Mouse (Mus musculus): ENCODE data around the gene Lhx2. TPM values are rescaled to one million over a fixed set of nuclear protein-coding genes. Genes with fewer than 3 reads are reported as not detected.

The Lhx2 gene
- total RNA-seq (2014; rRNA removed) (77.5 and 90.1 TPM in 2 replicates), polyA plus RNA-seq (2015; fragmentation: Nextera tagmentation; extraction: Ambion mirVana) (22.1 and 23.8 TPM in 2 replicates)

DNA sequence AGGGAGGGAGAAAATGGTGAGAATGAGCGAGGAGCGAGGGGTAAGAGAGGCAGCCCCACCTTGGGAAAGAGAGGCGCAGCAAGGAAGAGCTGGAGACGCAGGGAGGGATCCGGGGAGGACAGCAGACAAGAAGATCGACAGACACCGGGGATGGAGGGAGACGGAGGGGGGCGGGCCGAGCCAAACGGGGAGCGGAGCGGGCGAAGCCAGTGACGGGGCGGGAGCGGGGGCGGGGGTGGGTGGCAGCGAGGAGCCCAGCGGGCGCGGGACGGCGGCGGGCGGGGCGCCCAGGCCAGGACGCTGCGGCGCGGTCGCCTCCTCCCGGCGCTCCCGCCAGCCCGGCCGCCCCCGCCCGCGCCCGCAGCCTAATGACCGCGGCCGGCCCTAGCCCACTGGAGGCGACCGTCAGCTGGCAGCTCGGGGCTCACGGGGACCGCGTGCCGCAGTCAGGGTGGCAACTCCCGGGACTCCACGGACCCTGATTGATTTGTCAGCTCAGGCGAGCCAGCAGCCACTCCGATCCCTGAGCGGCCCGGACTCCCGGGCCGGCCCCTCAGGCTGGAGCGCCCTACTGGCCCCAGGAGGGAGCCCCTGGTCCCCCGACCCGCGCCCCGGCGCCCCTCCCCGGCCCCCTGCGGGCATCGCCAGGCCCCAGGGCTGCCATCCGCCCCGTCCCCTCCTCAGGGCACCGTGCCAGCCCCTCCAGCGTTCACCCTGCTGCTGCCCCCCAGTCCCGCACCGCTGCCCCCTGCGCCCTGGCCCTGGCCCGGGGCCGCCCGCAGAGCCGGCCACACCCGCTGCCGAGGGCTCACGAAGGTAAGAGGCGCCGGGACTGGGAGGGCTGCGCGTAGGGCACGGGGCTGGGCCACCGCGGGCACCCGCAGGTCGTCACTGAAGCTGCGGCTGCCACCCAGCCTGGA, at the start of gene Lhx2:
Gene Lhx2, plus strand, starts transcription at position 292 of the 920 bp plus-strand sequence.
- DNase-seq (ENCODE audit: low spot score) (no peak), ATAC-seq (ENCODE audit: low FRiP score) (peak; percentile 52; the same call in 1 of the 2 replicates)
- TF ChIP-seq CTCF (IDR thresholded peaks at IDR 0.05) = no peak
- Histone ChIP-seq H3K27ac (ENCODE audit: low read depth, low read length) (peak within 1 kb of the TSS; percentile 87), H3K4me2 (ENCODE audit: low read depth, low read length, poor library complexity, severe bottlenecking) (peak within 1 kb of the TSS; percentile 77), H3K27me3 (ENCODE audit: insufficient read depth, low read length) (peaks cover 34% of the 10 kb centered on the region), H3K9me3 (ENCODE audit: low read length) (no peaks in the 10 kb centered on the region), H3K4me3 (ENCODE audit: low read depth, low read length) (peak within 1 kb of the TSS; percentile 58), H3K9ac (replicated peaks; ENCODE audit: low read length, poor library complexity, severe bottlenecking) (peak within 1 kb of the TSS; percentile 77), H3K36me3 (ENCODE audit: insufficient read depth, low read length) (no peaks in the 10 kb centered on the region), H3K4me1 (ENCODE audit: insufficient read depth, low read length) (no peaks in the 10 kb centered on the region)
- under 1% methylated on average over 51 of the region's 92 CpGs for WGBS

DNA sequence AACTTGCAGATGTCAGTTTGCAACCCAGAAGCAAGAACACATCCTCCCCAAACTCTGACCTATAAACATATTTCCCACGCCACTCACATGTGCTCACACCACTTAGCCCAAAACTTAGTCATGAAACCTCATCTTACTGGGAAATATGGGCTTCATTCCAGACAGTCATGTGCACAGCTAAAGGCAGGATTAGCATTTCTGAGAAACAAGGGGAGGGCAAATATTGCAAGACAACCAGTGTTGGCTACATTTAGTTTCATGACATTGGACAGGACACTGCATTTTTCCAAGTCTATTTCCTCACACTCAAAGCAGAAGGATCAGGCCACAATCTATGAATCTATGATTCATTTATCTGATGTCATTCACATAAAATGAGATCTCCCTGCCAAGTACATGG, 47.6 kb upstream of the Lhx2 start:
- DNase-seq (ENCODE audit: low spot score) (no peak), ATAC-seq (ENCODE audit: low FRiP score) (no peak)
- no peak for TF ChIP-seq CTCF (IDR thresholded peaks at IDR 0.05)
- Histone ChIP-seq H3K4me2 (ENCODE audit: low read depth, low read length, poor library complexity, severe bottlenecking) (no peak overlapping the region), H3K36me3 (ENCODE audit: insufficient read depth, low read length) (no peaks in the 10 kb centered on the region), H3K4me1 (ENCODE audit: insufficient read depth, low read length) (no peaks in the 10 kb centered on the region), H3K27me3 (ENCODE audit: insufficient read depth, low read length) (no peaks in the 10 kb centered on the region), H3K4me3 (ENCODE audit: low read depth, low read length) (no peak overlapping the region), H3K27ac (ENCODE audit: low read depth, low read length) (no peak overlapping the region), H3K9ac (replicated peaks; ENCODE audit: low read length, poor library complexity, severe bottlenecking) (no peak overlapping the region), H3K9me3 (ENCODE audit: low read length) (no peaks in the 10 kb centered on the region)
- WGBS = 98% methylated on average over 1 of the region's 1 CpGs

DNA sequence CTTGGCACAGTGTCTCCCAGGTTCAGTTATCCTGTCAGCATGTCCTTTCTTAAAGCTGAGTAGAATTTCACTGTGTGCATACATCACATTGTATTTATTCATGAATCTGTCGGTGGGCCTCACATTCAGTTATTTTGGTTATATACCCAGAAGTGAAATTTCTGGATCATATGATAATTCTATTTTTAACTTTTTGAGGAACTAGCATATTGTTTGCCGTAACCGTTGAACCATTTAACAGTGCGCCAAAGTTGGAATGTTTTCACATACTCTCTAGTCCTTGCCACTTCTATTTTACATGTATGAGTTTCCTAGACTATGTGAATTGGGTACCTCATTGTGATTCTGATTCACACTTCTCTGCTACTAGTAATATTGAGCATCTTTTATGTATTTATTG, 43.1 kb upstream of the Lhx2 start:
- Histone ChIP-seq H3K9me3 (ENCODE audit: low read length) (no peaks in the 10 kb centered on the region), H3K4me1 (ENCODE audit: insufficient read depth, low read length) (no peaks in the 10 kb centered on the region), H3K27ac (ENCODE audit: low read depth, low read length) (no peak overlapping the region), H3K4me3 (ENCODE audit: low read depth, low read length) (no peak overlapping the region), H3K27me3 (ENCODE audit: insufficient read depth, low read length) (no peaks in the 10 kb centered on the region), H3K36me3 (ENCODE audit: insufficient read depth, low read length) (no peaks in the 10 kb centered on the region), H3K9ac (replicated peaks; ENCODE audit: low read length, poor library complexity, severe bottlenecking) (no peak overlapping the region), H3K4me2 (ENCODE audit: low read depth, low read length, poor library complexity, severe bottlenecking) (no peak overlapping the region)
- no peak for ATAC-seq (ENCODE audit: low FRiP score)
- no peak for DNase-seq (ENCODE audit: low spot score)
- no peak for TF ChIP-seq CTCF (IDR thresholded peaks at IDR 0.05)
- 86% methylated on average over 4 of the region's 4 CpGs for WGBS

DNA sequence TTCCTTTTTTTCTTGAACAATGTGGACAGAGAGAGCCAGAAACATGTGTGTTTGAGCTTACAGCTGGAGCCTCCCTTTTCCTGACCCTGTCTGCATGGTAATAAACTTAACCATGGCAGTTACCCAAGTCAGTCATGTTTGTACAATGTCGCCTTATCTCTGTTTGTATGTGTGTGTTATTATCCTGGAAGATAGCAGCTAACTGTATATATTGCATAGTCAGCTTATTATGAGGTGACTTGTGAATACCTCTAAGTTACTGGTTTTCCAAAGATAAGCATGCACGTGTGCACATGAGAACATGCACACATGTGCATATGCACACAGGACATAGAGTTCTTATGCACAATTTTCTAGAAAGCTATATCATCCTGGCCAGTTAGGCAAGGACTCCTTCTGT, 38.1 kb upstream of the Lhx2 start:
- no peaks in the 10 kb centered on the region for H3K9me3 ChIP-seq (ENCODE audit: low read length)
- ATAC-seq (ENCODE audit: low FRiP score) = no peak
- no peak for DNase-seq (ENCODE audit: low spot score)
- no peak overlapping the region for H3K27ac ChIP-seq (ENCODE audit: low read depth, low read length)
- H3K27me3 ChIP-seq (ENCODE audit: insufficient read depth, low read length) = no peaks in the 10 kb centered on the region
- WGBS = 94% methylated on average over 2 of the region's 2 CpGs
- H3K4me2 ChIP-seq (ENCODE audit: low read depth, low read length, poor library complexity, severe bottlenecking) = no peak overlapping the region
- no peaks in the 10 kb centered on the region for H3K36me3 ChIP-seq (ENCODE audit: insufficient read depth, low read length)
- H3K4me3 ChIP-seq (ENCODE audit: low read depth, low read length) = no peak overlapping the region
- no peaks in the 10 kb centered on the region for H3K4me1 ChIP-seq (ENCODE audit: insufficient read depth, low read length)
- no peak overlapping the region for H3K9ac ChIP-seq (replicated peaks; ENCODE audit: low read length, poor library complexity, severe bottlenecking)
- TF ChIP-seq CTCF (IDR thresholded peaks at IDR 0.05) = no peak

DNA sequence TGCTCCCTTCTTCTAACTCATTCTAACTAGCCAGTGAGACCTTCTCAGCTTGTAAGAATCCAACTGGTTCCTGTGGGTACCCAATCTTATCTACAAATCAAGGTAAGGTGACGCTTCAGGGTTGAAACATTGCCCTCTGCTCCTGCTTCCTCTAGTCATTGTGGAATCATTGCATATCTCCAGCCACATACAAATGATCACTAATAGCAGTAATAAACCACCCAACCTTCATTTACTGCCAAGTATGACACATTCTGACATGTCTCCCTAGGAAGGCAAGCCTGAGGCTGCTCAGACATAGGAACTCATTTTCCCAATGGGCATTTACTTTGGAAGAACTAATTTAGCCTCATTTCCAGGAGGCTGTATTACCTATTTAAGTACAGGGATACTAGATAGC, 33.9 kb upstream of the Lhx2 start:
- Histone ChIP-seq H3K36me3 (ENCODE audit: insufficient read depth, low read length) (no peaks in the 10 kb centered on the region), H3K27me3 (ENCODE audit: insufficient read depth, low read length) (no peaks in the 10 kb centered on the region), H3K9ac (replicated peaks; ENCODE audit: low read length, poor library complexity, severe bottlenecking) (no peak overlapping the region), H3K27ac (ENCODE audit: low read depth, low read length) (no peak overlapping the region), H3K4me3 (ENCODE audit: low read depth, low read length) (no peak overlapping the region), H3K4me1 (ENCODE audit: insufficient read depth, low read length) (no peaks in the 10 kb centered on the region), H3K9me3 (ENCODE audit: low read length) (no peaks in the 10 kb centered on the region), H3K4me2 (ENCODE audit: low read depth, low read length, poor library complexity, severe bottlenecking) (no peak overlapping the region)
- TF ChIP-seq CTCF (IDR thresholded peaks at IDR 0.05) = no peak
- 97% methylated on average over 1 of the region's 1 CpGs for WGBS
- ATAC-seq (ENCODE audit: low FRiP score) (no peak), DNase-seq (ENCODE audit: low spot score) (no peak)

DNA sequence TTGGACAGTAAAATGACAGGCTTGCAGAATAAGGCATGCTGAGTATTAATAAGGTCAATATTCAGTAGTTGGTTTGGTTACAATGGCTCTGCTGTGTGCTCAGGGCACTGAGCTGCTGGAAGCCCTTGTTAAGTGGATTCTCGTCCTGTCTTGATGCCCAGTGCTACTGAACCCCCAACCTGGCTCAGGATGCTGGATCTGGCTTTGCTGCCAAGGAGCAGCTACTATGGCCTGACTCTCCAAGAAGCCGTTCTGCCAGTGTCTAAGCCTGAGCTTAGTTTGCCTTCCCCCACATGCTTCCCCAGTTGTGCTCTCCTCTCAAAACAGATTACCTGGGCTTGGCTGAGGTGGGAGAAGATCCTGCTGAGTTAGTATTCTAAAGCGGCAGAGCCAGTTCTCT, 26.2 kb upstream of the Lhx2 start:
- DNase-seq (ENCODE audit: low spot score) (no peak), ATAC-seq (ENCODE audit: low FRiP score) (no peak)
- 37% methylated on average over 3 of the region's 3 CpGs for WGBS

More for the DNA sequence above, 26.2 kb upstream of the Lhx2 start:
- TF ChIP-seq CTCF (IDR thresholded peaks at IDR 0.05) = no peak
- no peak overlapping the region for H3K27ac ChIP-seq (ENCODE audit: low read depth, low read length)
- H3K9ac ChIP-seq (replicated peaks; ENCODE audit: low read length, poor library complexity, severe bottlenecking) = no peak overlapping the region
- H3K4me3 ChIP-seq (ENCODE audit: low read depth, low read length) = no peak overlapping the region
- H3K36me3 ChIP-seq (ENCODE audit: insufficient read depth, low read length) = no peaks in the 10 kb centered on the region
- no peaks in the 10 kb centered on the region for H3K27me3 ChIP-seq (ENCODE audit: insufficient read depth, low read length)
- no peaks in the 10 kb centered on the region for H3K4me1 ChIP-seq (ENCODE audit: insufficient read depth, low read length)
- H3K9me3 ChIP-seq (ENCODE audit: low read length) = no peaks in the 10 kb centered on the region
- no peak overlapping the region for H3K4me2 ChIP-seq (ENCODE audit: low read depth, low read length, poor library complexity, severe bottlenecking)
